8 mouse cellular contexts compared by ENCODE assay signal in the genomic region with DNA sequence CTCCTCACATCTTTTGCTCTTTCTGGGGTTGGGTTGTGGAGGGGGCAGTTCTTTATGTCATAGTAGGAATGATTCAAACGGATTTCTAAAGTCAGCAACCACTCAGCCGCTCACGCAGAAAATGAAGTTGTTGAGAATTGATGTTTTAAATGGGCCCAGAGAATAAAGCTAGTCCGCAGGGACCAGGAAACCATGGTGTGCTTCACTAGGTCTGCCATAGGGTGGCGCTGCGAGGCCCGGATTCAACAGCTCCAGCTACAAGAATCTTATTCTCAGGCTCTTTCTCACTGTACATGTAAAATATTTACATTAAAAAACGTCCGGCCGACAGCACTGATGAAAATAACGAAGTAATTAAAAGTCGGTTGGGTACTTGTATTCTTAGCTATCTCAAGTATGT.
DNase-seq lines count a peak whose midpoint lies in the region; ATAC-seq lines count a peak whose summit lies in the region.

No protein-coding gene starts in this region.

- no peak overlapping the region for H3K4me3 ChIP-seq in heart, embryonic 10.5 days
- H3K4me3 ChIP-seq in heart, embryonic 12.5 days = no peak overlapping the region
- H3K4me3 ChIP-seq in embryonic facial prominence, embryonic 14.5 days (ENCODE audit: low read depth, low read length) = no peak overlapping the region
- H3K4me3 ChIP-seq in hindbrain, embryonic 15.5 days = no peak overlapping the region
- H3K4me3 ChIP-seq in limb, embryonic 11.5 days (ENCODE audit: low read depth, low read length) = no peak overlapping the region

- no peak overlapping the region for H3K27ac ChIP-seq in heart, embryonic 10.5 days
- H3K27ac ChIP-seq in heart, embryonic 12.5 days (ENCODE audit: poor library complexity, severe bottlenecking) = no peak overlapping the region
- no peak overlapping the region for H3K27ac ChIP-seq in embryonic facial prominence, embryonic 14.5 days (replicated peaks; ENCODE audit: low read depth, low read length)
- no peak overlapping the region for H3K27ac ChIP-seq in hindbrain, embryonic 15.5 days (replicated peaks)
- no peak overlapping the region for H3K27ac ChIP-seq in limb, embryonic 11.5 days (replicated peaks; ENCODE audit: low read depth, low read length)

- H3K36me3 ChIP-seq in heart, embryonic 10.5 days = no peaks in the 10 kb centered on the region
- no peaks in the 10 kb centered on the region for H3K36me3 ChIP-seq in heart, embryonic 12.5 days
- no peaks in the 10 kb centered on the region for H3K36me3 ChIP-seq in embryonic facial prominence, embryonic 14.5 days (ENCODE audit: control insufficient read depth, insufficient read depth, low read length)
- H3K36me3 ChIP-seq in hindbrain, embryonic 15.5 days = no peaks in the 10 kb centered on the region
- no peaks in the 10 kb centered on the region for H3K36me3 ChIP-seq in limb, embryonic 11.5 days (ENCODE audit: control insufficient read depth, insufficient read depth, low read length)

- WGBS in heart, embryonic 10.5 days = 12% methylated on average over 12 of the region's 12 CpGs
- 10% methylated on average over 12 of the region's 12 CpGs for WGBS in heart, embryonic 12.5 days
- 9% methylated on average over 12 of the region's 12 CpGs for WGBS in embryonic facial prominence, embryonic 14.5 days
- 15% methylated on average over 12 of the region's 12 CpGs for WGBS in hindbrain, embryonic 15.5 days
- 15% methylated on average over 12 of the region's 12 CpGs for WGBS in limb, embryonic 11.5 days

- H3K4me2 ChIP-seq in heart, embryonic 12.5 days = no peak overlapping the region
- H3K4me2 ChIP-seq in embryonic facial prominence, embryonic 14.5 days (ENCODE audit: low read depth, low read length) = no peak overlapping the region
- 0 out of 2 replicates have a peak overlapping the region, but pooled peaks have one; percentile 1 for H3K4me2 ChIP-seq in hindbrain, embryonic 15.5 days
- no peak overlapping the region for H3K4me2 ChIP-seq in limb, embryonic 11.5 days (ENCODE audit: low read depth, severe bottlenecking)

- no peaks in the 10 kb centered on the region for H3K9me3 ChIP-seq in heart, embryonic 10.5 days
- no peaks in the 10 kb centered on the region for H3K9me3 ChIP-seq in heart, embryonic 12.5 days (replicated peaks)
- H3K9me3 ChIP-seq in embryonic facial prominence, embryonic 14.5 days (ENCODE audit: control insufficient read depth, low read length) = no peaks in the 10 kb centered on the region
- no peaks in the 10 kb centered on the region for H3K9me3 ChIP-seq in hindbrain, embryonic 15.5 days
- no peaks in the 10 kb centered on the region for H3K9me3 ChIP-seq in limb, embryonic 11.5 days (ENCODE audit: control insufficient read depth, low read length)

- no peak for ATAC-seq in heart, embryonic 12.5 days (ENCODE audit: insufficient number of reproducible peaks, low FRiP score)
- ATAC-seq in embryonic facial prominence, embryonic 14.5 days (ENCODE audit: low read depth) = peak; percentile 55; the same call in 1 of the 2 replicates
- ATAC-seq in hindbrain, embryonic 15.5 days (ENCODE audit: low FRiP score, low read depth) = no peak
- ATAC-seq in limb, embryonic 11.5 days (ENCODE audit: insufficient number of reproducible peaks, low FRiP score, low TSS enrichment, low read depth) = no peak

- peak; percentile 82 for DNase-seq in heart, embryonic 10.5 days (ENCODE audit: low spot score)
- peak; percentile 75 for DNase-seq in NIH3T3 (ENCODE audit: low read depth)
- DNase-seq in embryonic facial prominence, embryonic 14.5 days (ENCODE audit: low spot score) = no peak
- peak; percentile 83 for DNase-seq in limb, embryonic 11.5 days (ENCODE audit: low spot score)
- peak; percentile 79 to 88 for DNase-seq in right cerebral cortex, postnatal 10 days (ENCODE audit: low spot score in 2 of 2)
- no peak for DNase-seq in MN1 (ENCODE audit: low spot score)

- H3K4me1 ChIP-seq in heart, embryonic 10.5 days = peaks cover 4% of the 10 kb centered on the region; the same call in 1 of the 2 replicates
- H3K4me1 ChIP-seq in heart, embryonic 12.5 days (replicated peaks) = peaks cover 4% of the 10 kb centered on the region; the same call in 1 of the 2 replicates
- peaks cover 10% of the 10 kb centered on the region for H3K4me1 ChIP-seq in embryonic facial prominence, embryonic 14.5 days (ENCODE audit: control insufficient read depth, insufficient read depth, low read length)
- no peaks in the 10 kb centered on the region for H3K4me1 ChIP-seq in hindbrain, embryonic 15.5 days (replicated peaks)
- peaks cover 4% of the 10 kb centered on the region for H3K4me1 ChIP-seq in limb, embryonic 11.5 days (ENCODE audit: control insufficient read depth, insufficient read depth, low read length)

- H3K27me3 ChIP-seq in heart, embryonic 10.5 days (ENCODE audit: insufficient read depth, poor library complexity, severe bottlenecking) = peaks cover 23% of the 10 kb centered on the region
- H3K27me3 ChIP-seq in heart, embryonic 12.5 days (replicated peaks) = peaks cover 10% of the 10 kb centered on the region; the same call in 1 of the 2 replicates
- H3K27me3 ChIP-seq in embryonic facial prominence, embryonic 14.5 days (replicated peaks; ENCODE audit: control insufficient read depth, insufficient read depth, low read length) = peaks cover 11% of the 10 kb centered on the region
- H3K27me3 ChIP-seq in hindbrain, embryonic 15.5 days = no peaks in the 10 kb centered on the region
- H3K27me3 ChIP-seq in limb, embryonic 11.5 days (ENCODE audit: control insufficient read depth, insufficient read depth, low read length) = peaks cover 20% of the 10 kb centered on the region

- no peak overlapping the region for H3K9ac ChIP-seq in heart, embryonic 12.5 days
- no peak overlapping the region for H3K9ac ChIP-seq in embryonic facial prominence, embryonic 14.5 days (ENCODE audit: low read depth, low read length)
- no peak overlapping the region for H3K9ac ChIP-seq in hindbrain, embryonic 15.5 days
- no peak overlapping the region for H3K9ac ChIP-seq in limb, embryonic 11.5 days (ENCODE audit: low read length)

Comparison
In these comparisons a context has a peak if more than half of its experiments do, and no peak if none do; other contexts are left out.
1. DNase-seq: peak in heart, embryonic 10.5 days (single experiment), NIH3T3 (single experiment), limb, embryonic 11.5 days (single experiment) and right cerebral cortex, postnatal 10 days (2 of 2); none in embryonic facial prominence, embryonic 14.5 days (single experiment) and MN1 (single experiment).